Mouse (Mus musculus): ENCODE results near the gene Ophn1. TPM values are rescaled to one million over a fixed set of nuclear protein-coding genes. Genes with fewer than 3 reads are reported as not detected.

The Ophn1 gene
- total RNA-seq, 4 experiments from 2014 or later: 4.8 to 6.0 (median 5.3) TPM

Small RNA genes within 50 kb of the gene (microRNA-seq; reads per million reads assigned to microRNA genes)
- not detected for gene Gm27554

Other genes with a start within 250 kb of the Ophn1 start
- gene Yipf6, start 45.3 kb upstream of the Ophn1 start, total RNA-seq (2022): 10 to 100 TPM; 17.3 to 21.6 (median 19.3) TPM
- 10 to 100 TPM; 26.1 to 28.2 (median 26.4) TPM for gene Stard8, start 112.2 kb upstream of the Ophn1 start, total RNA-seq (2022)
- 10 to 100 TPM; 15.8 to 18.7 (median 16.4) TPM for gene Efnb1, start 245.1 kb upstream of the Ophn1 start, total RNA-seq (2022)